Mouse (Mus musculus) neutrophil, adult 65 days (primary cell): Measurements from ENCODE around the gene Ahsa1. TPM values are rescaled to one million over a fixed set of nuclear protein-coding genes. Genes with fewer than 3 reads are reported as not detected.

Source experiments
- total RNA-seq: library from RNA; stranded (reverse); gene quantifications from 2 replicates; pipeline ENCODE4 v1.2.4, GENCODE M21; 2023

Gene Ahsa1
- 59.2 and 70.0 TPM in 2 replicates for total RNA-seq

GRCm38 (mm10) chr12:87266108-87266826 is at the start of gene Ahsa1, which contains the start of gene Vipas39:
Gene Ahsa1 (plus strand): TSS chr12:87266479.
Gene Vipas39 (minus strand): TSS chr12:87266256.

GRCm38 (mm10) chr12:87238632-87239031 is 27.6 kb upstream of the Ahsa1 start, which contains the start of gene Noxred1:
Gene Noxred1 (minus strand): TSS chr12:87238732.

DNA sequence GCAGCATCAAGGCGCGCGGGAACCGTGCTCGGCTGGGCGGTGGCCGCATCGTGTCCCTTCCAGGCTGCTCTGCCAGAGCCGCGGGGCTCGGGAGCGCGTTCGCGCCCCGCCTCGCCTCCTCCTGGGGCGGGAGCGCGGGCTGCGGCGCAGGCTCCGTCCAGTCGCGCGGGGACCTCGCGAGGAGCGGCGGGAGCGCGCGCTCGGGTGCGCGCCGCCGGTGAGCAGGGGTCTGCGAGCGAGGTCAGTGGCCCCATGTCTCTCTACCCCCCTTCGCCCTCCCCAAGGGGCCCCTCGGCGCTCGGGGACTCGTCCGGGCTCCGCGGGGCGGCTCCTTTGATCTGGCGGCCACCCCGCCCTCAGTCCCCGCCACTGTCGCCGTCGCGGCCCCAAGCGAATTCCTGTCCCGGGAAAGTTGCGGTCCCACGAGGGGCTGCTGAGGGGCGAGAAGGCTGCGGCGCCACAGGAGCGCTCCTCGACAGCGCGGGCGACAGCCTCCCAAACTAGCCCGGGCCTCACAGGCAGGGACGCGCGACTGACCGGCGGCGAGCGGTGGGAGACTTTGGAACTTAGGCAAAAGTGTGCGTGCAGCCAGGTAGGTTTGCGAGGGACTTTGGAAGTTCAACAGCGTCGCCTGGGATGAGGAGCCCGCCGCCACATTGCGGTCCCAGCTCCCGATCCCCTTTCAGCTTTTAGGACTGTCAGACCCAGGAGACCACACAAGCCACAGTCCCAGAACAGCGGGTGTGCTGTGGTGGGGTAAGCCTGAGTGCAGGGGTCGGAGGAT is 33.6 kb downstream of the Ahsa1 start, which contains the start of gene Ism2:
Gene Ism2 (minus strand): TSS at position 49 of the 784 bp plus-strand sequence.

Other genes with a start within 250 kb of the Ahsa1 start
- not detected in 2 replicates for gene Tmem63c, start 245.1 kb upstream of the Ahsa1 start, total RNA-seq
- gene Ngb, start 163.9 kb upstream of the Ahsa1 start, total RNA-seq: not detected in 2 replicates
- gene Gstz1, start 119.3 kb upstream of the Ahsa1 start, total RNA-seq: 5.6 and 7.8 TPM in 2 replicates
- gene Pomt2, start 118.5 kb upstream of the Ahsa1 start, total RNA-seq: 1.6 and 4.3 TPM in 2 replicates
- not detected in 2 replicates for gene Samd15, start 66.8 kb upstream of the Ahsa1 start, total RNA-seq
- gene Tmed8, start 66.0 kb upstream of the Ahsa1 start, total RNA-seq: 9.0 and 13.3 TPM in 2 replicates
- 1.3 and 1.8 TPM in 2 replicates for gene Noxred1, start 27.7 kb upstream of the Ahsa1 start, total RNA-seq
- 23.2 and 26.0 TPM in 2 replicates for gene Vipas39, start 223 bp upstream of the Ahsa1 start, total RNA-seq
- gene Ism2, start 33.2 kb downstream of the Ahsa1 start, total RNA-seq: not detected in 2 replicates
- 125 and 146 TPM in 2 replicates for gene Sptlc2, start 121.9 kb downstream of the Ahsa1 start, total RNA-seq
- 13.6 and 32.8 TPM in 2 replicates for gene Slirp, start 177.4 kb downstream of the Ahsa1 start, total RNA-seq
- gene Alkbh1, start 177.5 kb downstream of the Ahsa1 start, total RNA-seq: 23.0 and 33.5 TPM in 2 replicates
- gene Snw1, start 205.8 kb downstream of the Ahsa1 start, total RNA-seq: 43.1 and 45.3 TPM in 2 replicates
- not detected in 2 replicates for gene Gm5788, start 228.2 kb downstream of the Ahsa1 start, total RNA-seq
- not detected in 2 replicates for gene Gm8300, start 247.8 kb downstream of the Ahsa1 start, total RNA-seq